Mouse (Mus musculus): Measurements from ENCODE around the gene Slc34a1.

The Slc34a1 gene

DNA sequence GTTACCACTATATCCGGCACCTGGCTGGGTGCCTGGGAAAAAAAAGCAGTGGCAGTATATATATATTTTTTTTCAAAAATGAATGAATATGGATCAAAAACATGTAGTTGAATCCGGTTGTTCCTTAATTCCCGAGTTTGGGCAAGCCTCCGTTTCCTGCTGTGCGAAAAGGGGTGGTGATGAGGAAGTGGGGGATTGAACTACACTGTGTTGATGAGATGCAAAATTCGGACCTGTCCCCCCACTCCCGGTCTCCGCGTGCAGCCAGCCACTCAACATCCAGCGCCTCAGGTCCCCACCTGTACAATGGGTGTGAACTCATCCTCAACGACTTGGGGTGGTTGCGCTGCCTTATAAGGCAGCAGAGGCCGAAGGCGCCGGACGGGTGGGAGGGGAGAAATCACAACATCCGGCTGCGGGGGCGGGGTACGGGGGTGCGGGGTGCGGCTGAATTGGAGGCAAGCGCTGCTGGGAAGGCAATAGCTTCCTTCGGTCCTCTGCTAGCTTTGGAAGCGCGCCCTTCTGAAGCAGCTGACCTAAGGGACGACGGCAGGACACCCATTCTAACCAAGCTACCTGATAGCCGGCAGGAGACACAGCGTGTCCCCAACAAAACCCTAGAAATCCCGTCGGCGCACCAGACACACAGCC lies 46.4 kb downstream of the Slc34a1 start:
- no peak for DNase-seq

DNA sequence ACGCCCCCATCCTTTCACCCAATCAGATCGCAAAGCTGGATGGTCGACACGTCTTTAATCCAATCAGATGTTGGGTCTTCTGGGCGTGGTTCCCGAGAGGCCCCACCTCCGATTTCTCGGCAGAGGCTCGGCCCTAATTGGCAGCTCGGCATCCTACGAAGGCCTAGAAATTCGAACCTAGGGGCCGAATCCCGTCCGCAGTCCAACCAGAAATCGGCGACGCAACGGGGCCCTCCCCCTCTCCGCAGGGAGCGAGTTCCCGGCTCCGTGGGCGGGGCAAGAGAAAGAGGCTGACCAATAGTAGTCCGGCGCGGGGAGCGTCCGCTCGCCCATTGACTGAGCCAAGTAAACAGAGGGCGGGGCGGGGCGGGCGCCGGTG lies 46.9 kb downstream of the Slc34a1 start, which contains the start of gene Grk6:
Gene Grk6, plus strand, starts transcription at position 136 of the 379 bp plus-strand sequence.
- DNase-seq: peak; percentile 100

DNA sequence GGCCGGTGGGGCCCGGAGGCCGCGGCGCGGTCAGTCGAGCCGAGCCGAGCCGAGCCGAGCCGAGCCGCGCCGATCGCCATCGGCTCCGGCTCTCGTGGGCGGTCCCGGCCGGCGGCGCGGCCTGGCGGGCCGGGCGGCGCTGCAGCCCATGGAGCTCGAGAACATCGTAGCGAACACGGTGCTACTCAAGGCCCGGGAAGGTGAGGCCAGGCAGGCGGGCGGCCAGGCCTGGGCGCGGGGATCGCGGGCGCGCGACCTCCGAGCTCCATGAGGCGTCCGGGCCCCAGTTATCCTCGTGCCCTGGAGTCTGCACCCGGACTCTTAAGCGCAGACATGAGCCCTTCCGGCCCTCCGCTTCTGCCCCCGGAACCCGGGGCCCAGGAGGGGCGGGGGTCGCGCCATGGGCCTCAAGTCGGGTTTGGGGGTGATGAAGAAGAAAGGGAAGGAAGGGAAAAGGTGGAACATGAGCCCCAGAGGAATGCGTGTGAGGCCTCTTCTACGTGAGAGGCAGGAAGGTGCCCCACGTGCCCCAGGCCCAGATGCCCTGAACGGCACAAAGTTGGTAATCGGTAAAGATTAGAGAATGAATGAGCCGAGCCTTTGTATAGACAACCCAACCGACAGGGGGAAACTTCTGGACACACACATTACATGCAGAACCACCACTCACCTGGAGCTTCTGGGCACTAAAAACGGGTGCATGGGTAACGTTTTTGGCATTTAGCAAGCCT lies 47.5 kb downstream of the Slc34a1 start:
- no peak for DNase-seq

DNA sequence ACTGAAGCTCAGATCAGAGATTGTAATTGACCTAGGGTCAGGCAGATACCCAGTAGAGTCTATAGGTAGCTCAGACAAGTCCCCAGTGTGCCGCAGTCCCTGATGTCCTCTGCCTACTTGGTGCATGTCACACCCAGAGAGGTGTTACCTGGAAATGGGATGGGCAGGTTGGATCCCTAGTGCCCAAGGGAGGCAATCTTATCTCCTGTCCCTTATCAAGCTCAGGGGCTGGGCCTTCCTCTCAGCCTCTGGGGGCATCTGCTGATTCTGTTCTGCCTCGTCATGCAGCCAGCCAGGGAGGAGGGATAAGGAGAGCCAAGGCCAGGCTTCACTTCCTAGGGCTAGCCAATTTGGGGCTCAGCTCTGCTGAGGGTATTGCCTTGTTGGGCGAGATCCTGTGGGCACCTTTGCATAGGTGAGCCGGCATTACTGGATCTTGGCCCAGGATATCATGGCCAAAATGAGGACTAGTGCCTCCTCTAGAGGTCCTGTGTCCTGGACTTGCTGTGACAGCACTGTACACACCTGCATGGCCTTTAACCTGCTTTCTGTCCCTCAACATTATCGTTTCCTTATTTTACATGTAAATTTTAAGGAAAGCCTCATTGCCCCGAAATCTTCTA lies 48.6 kb downstream of the Slc34a1 start:
- DNase-seq: peak; percentile 94

DNA sequence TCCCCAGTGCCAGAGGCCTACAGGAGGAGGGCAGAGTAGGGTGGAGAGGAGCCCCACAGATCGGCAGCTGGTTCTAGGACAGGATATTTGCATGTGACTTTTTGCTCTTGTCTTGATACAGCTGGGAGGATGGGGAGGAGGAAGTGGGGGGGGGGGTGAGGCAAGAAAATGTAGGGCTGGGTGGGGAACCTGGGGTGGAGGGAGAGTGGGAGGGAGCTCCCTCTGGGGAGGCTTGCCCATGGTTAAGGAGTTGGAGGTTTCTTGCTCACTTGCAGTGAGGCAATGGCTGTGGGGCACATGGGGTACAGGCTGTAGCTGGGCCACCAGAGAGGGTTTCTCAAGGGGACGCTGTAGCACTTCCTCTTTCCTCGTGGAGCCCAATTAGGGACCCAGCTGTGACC lies 49.6 kb downstream of the Slc34a1 start:
- DNase-seq: peak; percentile 97

DNA sequence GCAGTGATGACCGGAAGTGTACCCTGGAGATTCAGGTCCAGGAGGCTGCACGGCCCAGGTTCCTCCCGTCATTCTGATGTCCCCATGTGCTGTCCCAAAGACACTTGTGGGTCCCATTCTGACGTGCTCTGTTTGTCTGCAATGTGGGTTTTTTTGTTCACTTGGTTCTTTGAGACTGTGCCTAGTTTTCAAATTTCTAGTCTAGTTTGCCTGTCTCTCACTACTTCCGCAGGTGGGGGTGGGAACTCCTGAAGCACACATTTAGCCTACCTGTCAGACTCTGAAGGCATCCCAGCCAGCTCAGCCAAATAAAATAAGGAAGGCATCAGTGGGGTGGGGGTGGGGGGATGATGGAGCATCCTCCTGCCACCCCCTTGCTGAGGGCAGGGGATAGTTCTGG lies 50.1 kb downstream of the Slc34a1 start:
- no peak for DNase-seq

DNA sequence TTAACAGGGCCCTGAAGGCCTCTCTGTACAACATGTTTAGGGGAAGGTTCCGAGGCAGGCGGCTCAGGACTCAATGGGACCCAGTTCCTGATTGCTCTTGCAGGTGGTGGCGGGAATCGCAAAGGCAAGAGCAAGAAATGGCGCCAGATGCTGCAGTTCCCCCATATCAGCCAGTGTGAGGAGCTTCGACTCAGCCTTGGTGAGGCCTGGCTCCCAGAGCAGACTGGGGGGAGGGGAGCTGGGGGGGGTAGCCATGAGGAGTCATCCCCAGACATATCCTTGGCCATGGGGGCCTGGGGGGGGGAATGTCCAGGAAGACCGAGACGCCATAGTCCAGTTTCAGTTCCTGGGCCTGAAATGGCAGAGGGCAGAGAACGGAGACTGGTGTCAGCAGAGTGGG lies 51.2 kb downstream of the Slc34a1 start:
- DNase-seq: no peak

DNA sequence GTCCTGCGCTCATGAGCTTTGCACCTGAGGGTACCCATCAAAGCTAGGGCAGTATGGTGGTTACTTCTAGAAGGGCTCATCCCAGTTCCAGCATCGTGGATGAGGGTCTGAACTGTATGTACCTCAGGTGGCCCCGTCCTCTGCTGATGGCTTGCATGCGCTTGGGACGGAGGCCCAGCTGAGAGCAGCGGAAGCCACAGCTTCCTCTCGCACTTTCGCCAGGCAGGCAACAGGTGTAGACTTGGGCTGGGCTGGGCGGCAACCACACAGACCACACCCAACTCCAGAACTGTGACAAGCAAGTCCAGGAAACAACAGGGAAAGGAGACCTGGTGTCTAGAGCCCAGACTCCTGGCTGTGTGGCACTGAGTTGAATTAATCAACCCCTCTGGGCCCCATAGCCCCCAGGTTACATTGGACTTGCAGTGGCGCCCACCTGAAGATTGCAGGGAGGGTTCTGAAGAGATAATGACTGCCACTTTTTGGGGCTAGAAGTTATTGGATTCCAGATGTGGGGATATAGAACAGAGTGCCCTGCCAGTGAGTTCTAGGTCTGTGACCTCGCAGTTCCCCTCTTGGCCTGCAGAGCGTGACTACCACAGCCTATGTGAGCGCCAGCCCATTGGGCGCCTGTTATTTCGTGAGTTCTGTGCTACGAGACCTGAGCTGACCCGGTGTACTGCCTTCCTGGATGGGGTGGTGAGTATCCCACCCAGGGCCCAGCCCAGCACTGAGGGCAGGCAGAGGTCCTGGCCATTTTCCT lies 51.9 kb downstream of the Slc34a1 start:
- DNase-seq: peak; percentile 94

DNA sequence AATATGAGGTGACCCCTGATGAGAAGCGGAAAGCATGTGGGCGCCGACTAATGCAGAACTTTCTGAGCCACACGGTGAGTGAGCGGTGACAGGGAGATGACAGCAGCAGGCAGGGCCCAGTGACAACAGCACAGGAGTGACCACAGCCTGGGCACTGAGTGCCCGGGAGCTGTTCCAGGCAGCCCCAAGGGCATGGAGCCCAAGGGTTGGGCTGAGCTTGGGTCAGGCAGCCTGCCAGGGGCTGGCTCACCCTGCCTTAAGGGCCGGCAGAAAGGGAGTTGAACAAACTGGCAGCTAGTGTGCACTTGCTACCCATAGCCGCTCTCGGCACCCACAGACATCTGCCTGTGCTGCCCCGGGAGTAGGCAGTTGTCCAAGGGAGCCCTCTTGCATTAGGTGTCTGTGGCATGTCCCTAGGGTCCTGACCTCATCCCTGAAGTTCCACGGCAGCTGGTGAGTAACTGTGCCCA lies 52.6 kb downstream of the Slc34a1 start:
- DNase-seq: peak; percentile 99

DNA sequence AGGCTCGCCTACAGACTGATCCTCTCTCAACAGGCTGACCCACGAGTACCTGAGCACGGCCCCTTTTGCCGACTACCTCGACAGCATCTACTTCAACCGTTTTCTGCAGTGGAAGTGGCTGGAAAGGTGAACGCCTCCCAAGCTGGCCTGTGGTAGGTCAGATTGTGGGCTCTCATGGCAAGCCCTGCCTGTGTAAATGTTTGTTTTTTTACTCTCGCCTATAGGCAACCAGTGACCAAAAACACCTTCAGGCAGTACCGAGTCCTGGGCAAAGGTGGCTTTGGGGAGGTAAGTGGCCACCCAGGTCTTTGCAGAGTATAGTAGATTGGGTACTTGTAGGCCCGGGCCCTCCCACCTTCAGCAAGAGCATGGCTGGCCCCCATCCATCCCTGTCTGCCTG lies 53.3 kb downstream of the Slc34a1 start:
- DNase-seq: no peak

DNA sequence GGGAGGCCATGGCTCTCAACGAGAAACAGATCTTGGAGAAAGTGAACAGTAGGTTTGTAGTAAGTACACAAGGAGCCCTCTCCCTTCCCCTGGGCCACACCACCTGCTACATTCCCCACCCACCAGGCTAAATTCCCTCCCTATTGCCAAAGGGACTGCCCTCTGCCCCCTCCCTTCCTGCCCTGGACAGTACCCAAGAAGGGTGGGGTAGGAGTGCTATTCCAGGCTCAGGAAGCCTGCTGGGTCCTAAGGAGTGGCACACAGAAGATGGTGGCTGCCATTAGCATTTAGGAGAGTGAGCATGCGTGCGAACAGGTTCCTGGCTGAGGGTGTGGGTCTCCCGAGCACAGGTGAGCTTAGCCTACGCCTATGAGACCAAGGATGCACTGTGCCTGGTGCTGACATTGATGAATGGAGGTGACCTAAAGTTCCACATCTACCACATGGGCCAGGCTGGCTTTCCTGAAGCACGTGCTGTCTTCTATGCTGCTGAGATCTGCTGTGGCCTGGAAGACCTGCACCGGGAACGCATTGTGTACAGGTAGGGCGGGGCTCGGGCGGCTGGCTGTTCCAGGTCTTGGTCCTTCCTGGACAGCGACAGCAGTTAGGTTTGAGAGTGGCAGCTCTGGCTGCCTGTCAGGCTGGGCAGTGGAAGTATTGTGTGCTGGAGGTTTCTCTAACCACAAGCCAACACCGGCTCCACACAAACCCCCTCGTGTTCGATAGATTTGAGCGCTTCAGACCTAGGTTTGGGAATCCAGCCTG lies 54.0 kb downstream of the Slc34a1 start:
- DNase-seq: peak; percentile 96

DNA sequence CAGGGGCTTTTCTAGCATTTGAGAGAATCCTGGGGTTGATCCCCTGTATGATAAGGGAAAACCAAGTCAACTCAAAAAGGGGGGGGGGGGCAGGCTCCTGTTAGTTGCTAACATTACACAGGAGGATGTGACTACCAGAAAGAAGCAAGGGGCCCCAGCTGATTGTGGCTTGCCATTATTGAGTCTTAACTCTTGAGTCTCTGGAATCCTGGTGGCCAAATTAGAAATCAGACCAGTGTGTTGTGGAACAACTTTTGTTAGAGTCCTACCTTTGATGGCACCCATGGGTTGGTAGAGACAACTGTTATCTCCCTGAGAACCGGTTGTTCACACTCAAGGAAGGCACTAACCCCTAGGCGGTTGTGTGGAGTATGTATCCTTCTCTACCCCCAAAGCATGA lies 65.0 kb downstream of the Slc34a1 start:
- DNase-seq: no peak

DNA sequence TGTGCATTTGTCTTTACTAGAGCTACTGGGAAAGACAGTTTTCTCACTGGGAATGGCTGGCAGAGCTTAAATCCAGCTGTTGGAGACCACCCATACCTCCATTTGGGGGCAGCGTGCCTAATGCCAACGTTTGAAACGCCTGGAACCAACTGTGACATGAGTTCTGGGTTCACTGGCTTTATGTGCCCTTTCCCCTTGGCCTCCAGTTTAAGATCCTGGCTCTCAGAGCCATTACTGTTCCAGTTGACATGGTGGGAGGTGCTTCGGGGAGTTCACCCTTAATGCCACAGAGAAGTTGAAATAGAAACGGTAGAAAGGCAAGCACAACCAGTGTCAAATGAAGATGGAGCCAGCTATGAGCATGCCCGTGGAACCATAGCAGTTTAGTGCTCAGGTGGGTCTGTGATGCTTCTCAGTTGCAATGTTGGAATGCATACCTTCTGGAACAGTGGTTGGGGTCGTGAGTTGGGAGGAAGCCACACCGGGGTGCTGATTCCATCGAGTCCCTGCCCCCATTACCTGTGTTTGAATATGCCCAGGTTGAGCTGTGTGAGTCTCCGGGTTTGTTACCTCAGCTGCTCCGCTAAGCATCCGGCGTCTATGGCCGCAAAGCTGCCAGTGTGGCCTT lies 65.5 kb downstream of the Slc34a1 start:
- peak; percentile 89 for DNase-seq

DNA sequence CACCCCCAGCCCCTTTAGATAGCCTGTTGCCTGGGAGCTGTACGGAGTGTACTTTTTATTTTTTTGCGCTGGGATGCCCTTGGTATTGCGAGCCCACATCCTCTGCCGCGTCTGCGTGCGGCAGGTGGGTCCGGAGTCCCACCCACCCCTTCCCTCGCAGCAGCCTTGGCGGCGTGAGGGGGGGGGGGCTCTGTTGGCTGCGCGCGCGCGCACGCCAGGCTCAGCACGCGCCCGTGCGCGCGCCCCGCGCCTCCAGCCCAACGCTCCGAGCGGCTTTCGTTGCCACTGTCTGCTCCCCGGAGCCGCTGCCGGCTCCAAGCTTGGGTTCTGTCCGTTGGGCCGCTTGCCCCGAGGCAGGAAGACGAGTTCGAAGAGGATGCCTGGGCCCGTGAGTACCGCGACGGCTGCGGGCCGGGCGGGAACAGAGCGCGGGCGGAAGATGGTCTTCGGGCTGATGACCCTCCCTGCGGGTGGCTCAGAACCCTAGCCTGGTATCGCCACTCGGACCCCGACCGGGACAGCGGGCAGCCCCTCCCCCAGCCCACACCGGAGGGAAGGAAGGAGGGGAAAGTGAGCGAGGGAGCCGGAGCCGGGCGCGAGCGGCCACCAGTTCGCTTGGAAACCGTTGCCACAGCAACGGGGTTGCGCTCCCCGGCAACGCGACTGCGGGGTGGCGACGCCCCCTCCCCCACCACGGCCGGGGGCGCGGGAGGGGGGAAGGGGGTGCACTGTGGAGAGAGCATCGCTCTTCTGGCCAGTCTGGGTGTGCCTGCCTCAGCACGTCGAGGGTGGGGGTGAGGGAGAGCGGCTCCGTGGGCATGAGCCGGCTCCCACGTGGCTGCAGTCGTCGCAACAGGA lies 66.3 kb downstream of the Slc34a1 start, which contains the start of gene Prr7:
Gene Prr7, plus strand, starts transcription at position 241 of the 858 bp plus-strand sequence.
- DNase-seq: peak; percentile 96

DNA sequence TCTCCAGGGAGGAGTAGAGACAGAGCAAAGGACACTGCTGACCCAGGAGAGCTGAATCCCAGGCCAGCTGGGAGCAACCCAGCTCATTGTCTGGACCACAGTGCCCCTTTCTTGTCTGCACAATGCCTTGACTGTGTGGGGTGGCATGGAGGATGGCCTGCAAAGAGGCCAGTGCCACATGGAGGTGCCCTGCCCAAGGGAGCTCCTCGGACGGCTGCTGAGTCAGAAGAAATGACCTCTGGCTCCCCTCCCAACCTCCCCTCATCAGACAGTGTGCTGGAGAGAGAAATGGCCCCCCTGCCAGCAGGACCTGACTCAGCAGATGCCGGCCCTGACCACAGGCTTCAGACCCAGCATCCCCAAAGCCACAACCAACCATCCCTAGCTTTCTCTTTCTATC lies 67.2 kb downstream of the Slc34a1 start:
- DNase-seq: peak; percentile 91

Data from heart, adult 11 months (tissue).